Mouse (Mus musculus): ENCODE data around the gene 5830473C10Rik. TPM values are rescaled to one million over a fixed set of nuclear protein-coding genes. Genes with fewer than 3 reads are reported as not detected.

5830473C10Rik gene
- polyA plus RNA-seq, 1 experiment = 0.13 TPM

DNA sequence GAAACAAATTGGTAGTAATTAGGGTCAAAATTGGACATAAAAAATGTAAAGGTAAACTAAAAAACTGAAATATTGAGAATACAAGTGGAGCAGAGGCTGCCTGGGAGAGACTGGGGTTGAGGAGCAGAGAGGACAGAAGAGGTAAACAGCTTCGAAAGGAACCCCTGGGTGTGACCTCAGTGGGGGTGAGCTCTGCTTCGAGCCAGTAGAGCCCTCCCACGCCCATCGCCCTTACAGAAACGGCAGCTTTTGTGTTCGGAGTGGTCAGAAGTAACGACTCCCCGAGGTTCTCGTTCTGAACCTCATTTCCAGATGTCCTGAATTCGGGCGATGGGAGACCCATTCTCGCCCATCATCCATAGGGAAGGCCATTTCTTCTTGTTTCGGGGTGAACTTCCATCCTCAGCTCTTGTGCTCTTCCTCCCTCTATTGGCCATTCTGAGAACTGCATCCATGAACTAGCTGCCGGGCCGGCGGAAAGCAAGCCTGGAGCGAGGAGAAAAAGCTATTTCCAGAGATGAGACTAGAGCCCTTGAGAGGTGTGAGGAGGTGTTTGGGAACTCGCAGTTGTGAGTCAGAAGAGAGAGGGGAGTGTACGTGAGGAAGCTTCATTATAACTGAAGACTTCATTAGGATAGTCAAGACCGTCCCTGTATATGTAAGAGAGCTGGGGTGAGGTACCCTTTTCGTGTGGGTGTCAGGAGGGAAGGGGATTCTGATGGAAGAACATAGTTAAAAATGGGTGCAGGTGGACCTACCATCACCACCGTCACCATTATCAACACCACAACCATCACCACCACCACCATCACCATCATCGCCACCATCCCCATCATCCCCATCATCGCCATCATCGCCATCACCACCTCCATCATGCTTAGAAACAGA, 28.0 kb downstream of the 5830473C10Rik start:
- TF ChIP-seq POLR2A (IDR thresholded peaks at IDR 0.05; ENCODE audit: extremely low read depth, insufficient read depth, low read length) = no peak
- TF ChIP-seq CTCF (IDR thresholded peaks at IDR 0.05; ENCODE audit: extremely low read depth, insufficient read depth, low read length) = peak; percentile 91
- Histone ChIP-seq H3K4me3 (ENCODE audit: insufficient read depth, low read length) (peak overlapping the region; percentile 41), H3K4me1 (ENCODE audit: control insufficient read depth, insufficient read depth, low read length) (no peaks in the 10 kb centered on the region), H3K27ac (ENCODE audit: insufficient read depth, low read length) (no peak overlapping the region)

DNA sequence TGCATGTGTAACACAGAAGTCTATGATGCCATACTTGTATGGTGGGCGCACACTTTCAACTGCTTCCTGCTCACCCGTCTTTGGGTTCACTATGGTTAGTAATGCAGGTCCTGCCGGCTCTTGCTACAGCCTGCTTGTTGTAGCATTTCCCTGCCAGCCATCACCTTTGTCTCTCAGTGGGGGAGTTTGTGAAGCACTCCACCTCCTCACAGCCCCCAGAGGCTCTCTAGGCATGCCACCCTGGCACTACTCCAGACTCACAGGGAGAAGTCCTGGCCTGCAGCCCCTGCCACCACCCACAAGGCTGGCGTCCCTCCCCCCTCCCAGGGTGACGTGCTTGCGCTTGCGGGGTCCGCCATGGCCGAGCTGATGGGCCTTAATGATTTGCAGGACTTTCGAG, 29.8 kb downstream of the 5830473C10Rik start:
- Histone ChIP-seq H3K4me3 (ENCODE audit: insufficient read depth, low read length) (no peak overlapping the region), H3K4me1 (ENCODE audit: control insufficient read depth, insufficient read depth, low read length) (no peaks in the 10 kb centered on the region), H3K27ac (ENCODE audit: insufficient read depth, low read length) (no peak overlapping the region)
- no peak for TF ChIP-seq CTCF (IDR thresholded peaks at IDR 0.05; ENCODE audit: extremely low read depth, insufficient read depth, low read length)
- no peak for TF ChIP-seq POLR2A (IDR thresholded peaks at IDR 0.05; ENCODE audit: extremely low read depth, insufficient read depth, low read length)

DNA sequence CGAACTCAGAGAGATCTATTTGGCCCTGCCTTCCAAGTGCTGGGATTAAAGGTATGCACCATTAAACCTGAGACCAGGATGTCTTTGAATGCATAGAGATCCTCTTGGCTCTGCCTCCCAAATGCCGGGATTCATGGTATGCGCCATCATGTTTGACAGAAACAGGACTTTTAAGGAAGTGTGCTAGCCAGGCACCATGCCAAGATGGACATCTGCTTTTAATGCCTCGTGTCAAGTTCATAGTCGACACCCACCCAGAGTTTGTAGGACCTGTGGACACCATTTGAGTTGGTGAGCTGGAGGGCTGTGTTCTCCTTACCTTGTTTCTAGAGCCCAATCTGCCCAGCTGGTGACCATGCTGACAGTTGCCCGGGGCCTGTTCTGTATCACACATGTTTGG, 31.0 kb downstream of the 5830473C10Rik start:
- TF ChIP-seq CTCF (IDR thresholded peaks at IDR 0.05; ENCODE audit: extremely low read depth, insufficient read depth, low read length) (no peak), POLR2A (IDR thresholded peaks at IDR 0.05; ENCODE audit: extremely low read depth, insufficient read depth, low read length) (no peak)
- Histone ChIP-seq H3K4me1 (ENCODE audit: control insufficient read depth, insufficient read depth, low read length) (no peaks in the 10 kb centered on the region), H3K27ac (ENCODE audit: insufficient read depth, low read length) (no peak overlapping the region), H3K4me3 (ENCODE audit: insufficient read depth, low read length) (no peak overlapping the region)

DNA sequence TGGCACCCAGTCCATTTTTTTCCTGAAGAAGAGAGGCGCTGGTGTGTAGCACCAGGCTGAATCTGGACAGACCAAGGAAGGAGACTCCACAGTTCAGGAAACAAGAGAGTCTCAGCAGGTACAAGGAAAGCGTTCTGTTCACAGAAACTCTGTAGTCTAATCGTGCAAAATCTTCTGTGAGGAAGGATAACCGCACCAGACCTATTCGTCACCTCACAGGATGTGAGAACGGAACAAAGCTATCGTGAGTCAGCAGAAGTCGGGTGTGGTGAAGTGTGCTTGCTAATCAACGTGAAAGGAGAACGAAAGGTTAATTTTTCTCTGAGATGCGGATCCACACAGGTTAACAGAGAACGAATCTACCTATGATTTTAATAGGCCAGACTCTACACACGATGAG, 34.0 kb downstream of the 5830473C10Rik start:
- no peak for TF ChIP-seq POLR2A (IDR thresholded peaks at IDR 0.05; ENCODE audit: extremely low read depth, insufficient read depth, low read length)
- TF ChIP-seq CTCF (IDR thresholded peaks at IDR 0.05; ENCODE audit: extremely low read depth, insufficient read depth, low read length) = no peak
- Histone ChIP-seq H3K27ac (ENCODE audit: insufficient read depth, low read length) (no peak overlapping the region), H3K4me3 (ENCODE audit: insufficient read depth, low read length) (no peak overlapping the region), H3K4me1 (ENCODE audit: control insufficient read depth, insufficient read depth, low read length) (no peaks in the 10 kb centered on the region)

DNA sequence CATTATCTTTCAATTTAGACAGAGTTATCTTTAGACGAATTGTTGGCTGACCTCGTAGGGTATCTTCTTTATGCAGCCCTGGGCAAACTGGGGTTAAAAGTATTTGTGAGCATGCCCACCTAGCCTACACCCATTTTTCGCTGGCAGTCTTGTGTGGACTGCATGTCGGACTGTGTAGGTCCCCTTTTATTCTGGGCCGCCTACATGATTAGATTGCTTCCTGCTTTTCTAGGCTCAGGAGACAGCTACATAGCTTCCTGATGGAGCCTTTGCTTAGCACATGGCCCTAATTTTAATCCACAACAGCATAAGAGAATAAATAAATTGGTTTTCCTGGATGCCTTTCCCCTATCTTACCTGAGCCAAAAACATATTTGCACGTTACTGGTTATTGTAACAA, 35.2 kb downstream of the 5830473C10Rik start:
- TF ChIP-seq POLR2A (IDR thresholded peaks at IDR 0.05; ENCODE audit: extremely low read depth, insufficient read depth, low read length) (no peak), CTCF (IDR thresholded peaks at IDR 0.05; ENCODE audit: extremely low read depth, insufficient read depth, low read length) (no peak)
- H3K27ac ChIP-seq (ENCODE audit: insufficient read depth, low read length) = no peak overlapping the region
- H3K4me1 ChIP-seq (ENCODE audit: control insufficient read depth, insufficient read depth, low read length) = no peaks in the 10 kb centered on the region
- no peak overlapping the region for H3K4me3 ChIP-seq (ENCODE audit: insufficient read depth, low read length)

DNA sequence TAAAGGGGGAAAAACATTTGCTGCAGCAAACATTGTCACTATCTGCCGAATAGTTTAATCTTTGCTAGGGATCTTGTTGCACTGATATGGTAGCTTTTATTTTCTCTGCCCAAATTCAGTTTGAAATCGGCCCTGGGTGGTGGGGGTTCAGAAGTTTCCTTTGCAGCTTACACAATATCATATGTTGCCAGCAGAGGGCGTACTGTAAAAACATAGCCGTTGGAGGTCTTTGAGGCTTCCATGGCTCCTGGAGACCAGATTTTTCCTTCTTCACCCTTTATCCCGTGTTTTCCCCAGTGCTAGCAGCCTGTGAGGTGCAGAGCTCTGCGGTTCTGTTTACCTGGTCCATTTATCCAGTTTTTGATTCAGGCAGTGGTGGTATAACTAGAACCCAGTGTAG, 40.6 kb downstream of the 5830473C10Rik start:
- no peak for TF ChIP-seq POLR2A (IDR thresholded peaks at IDR 0.05; ENCODE audit: extremely low read depth, insufficient read depth, low read length)
- peak; percentile 60 for TF ChIP-seq CTCF (IDR thresholded peaks at IDR 0.05; ENCODE audit: extremely low read depth, insufficient read depth, low read length)
- no peak overlapping the region for H3K4me3 ChIP-seq (ENCODE audit: insufficient read depth, low read length)
- H3K27ac ChIP-seq (ENCODE audit: insufficient read depth, low read length) = no peak overlapping the region
- H3K4me1 ChIP-seq (ENCODE audit: control insufficient read depth, insufficient read depth, low read length) = peaks cover 2% of the 10 kb centered on the region; the same call in 1 of the 2 replicates

DNA sequence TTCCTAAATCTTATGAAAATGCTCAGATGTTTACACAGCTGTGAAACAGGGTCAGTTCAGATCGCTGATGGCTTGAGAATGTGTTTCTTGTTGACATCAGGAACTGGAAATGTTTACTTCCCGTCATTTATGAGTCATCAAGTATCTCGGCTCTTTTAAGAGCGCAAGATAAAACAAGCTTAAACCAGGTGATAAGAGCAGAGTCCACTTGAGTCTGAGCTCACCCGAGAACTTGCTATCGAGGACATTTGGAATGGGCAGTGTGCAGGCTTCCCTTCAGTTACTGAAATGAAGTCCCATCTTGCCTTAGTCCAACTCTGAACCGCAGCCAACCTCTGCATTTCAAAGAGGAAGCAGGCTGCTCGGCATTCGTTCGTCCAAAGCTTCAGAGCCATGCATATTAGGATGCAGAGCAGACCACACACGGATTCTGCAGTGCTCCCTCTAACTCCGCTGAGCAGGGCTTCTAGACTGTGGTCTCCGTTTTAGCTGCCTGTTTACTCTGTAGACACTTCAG, 42.6 kb downstream of the 5830473C10Rik start:
- Histone ChIP-seq H3K4me1 (ENCODE audit: control insufficient read depth, insufficient read depth, low read length) (peaks cover 2% of the 10 kb centered on the region; the same call in 1 of the 2 replicates), H3K4me3 (ENCODE audit: insufficient read depth, low read length) (no peak overlapping the region), H3K27ac (ENCODE audit: insufficient read depth, low read length) (no peak overlapping the region)
- TF ChIP-seq POLR2A (IDR thresholded peaks at IDR 0.05; ENCODE audit: extremely low read depth, insufficient read depth, low read length) = no peak
- TF ChIP-seq CTCF (IDR thresholded peaks at IDR 0.05; ENCODE audit: extremely low read depth, insufficient read depth, low read length) = no peak

DNA sequence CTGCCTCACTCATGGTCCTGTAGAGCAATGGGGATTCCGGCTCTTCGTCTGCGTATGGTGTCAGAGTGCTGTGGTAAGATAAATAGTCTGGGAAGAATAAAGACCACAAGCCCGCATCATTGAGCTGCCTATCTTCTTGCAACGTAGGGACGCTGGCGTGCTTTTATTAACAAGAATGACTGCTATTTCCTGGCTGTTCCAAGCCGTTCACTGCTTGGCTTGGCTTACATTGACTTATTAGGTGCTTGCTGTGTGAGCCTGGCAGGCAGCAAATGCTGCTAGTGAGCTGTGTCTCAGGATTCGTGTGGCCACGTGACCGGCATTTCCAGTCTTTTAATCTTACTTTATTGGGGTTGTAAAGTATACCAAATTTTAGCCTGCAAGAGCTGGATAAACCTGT, 48.0 kb downstream of the 5830473C10Rik start:
- no peak overlapping the region for H3K27ac ChIP-seq (ENCODE audit: insufficient read depth, low read length)
- peaks cover 2% of the 10 kb centered on the region; the same call in 1 of the 2 replicates for H3K4me1 ChIP-seq (ENCODE audit: control insufficient read depth, insufficient read depth, low read length)
- H3K4me3 ChIP-seq (ENCODE audit: insufficient read depth, low read length) = no peak overlapping the region
- TF ChIP-seq POLR2A (IDR thresholded peaks at IDR 0.05; ENCODE audit: extremely low read depth, insufficient read depth, low read length) = no peak
- no peak for TF ChIP-seq CTCF (IDR thresholded peaks at IDR 0.05; ENCODE audit: extremely low read depth, insufficient read depth, low read length)

DNA sequence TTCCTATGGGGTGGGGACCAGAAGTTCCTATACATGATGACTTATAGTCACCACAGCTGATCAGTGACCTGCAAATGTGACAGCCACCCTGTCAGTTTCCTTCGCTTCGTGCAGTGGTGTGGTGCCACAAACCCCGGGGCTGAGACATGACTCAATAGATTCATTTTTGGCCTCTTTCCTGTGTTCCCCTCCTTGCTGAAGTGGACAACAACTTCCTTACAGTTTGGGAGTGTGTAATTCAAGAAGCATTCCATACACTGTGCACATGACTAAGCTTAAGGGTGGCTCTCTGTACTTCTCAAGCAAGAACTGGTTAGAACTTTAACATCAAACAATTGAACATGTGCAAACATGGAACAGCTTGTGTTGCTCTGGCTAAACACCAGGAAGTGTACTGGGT, 50.5 kb downstream of the 5830473C10Rik start:
- no peak overlapping the region for H3K4me3 ChIP-seq (ENCODE audit: insufficient read depth, low read length)
- peaks cover 2% of the 10 kb centered on the region; the same call in 1 of the 2 replicates for H3K4me1 ChIP-seq (ENCODE audit: control insufficient read depth, insufficient read depth, low read length)
- H3K27ac ChIP-seq (ENCODE audit: insufficient read depth, low read length) = no peak overlapping the region
- TF ChIP-seq POLR2A (IDR thresholded peaks at IDR 0.05; ENCODE audit: extremely low read depth, insufficient read depth, low read length) (no peak), CTCF (IDR thresholded peaks at IDR 0.05; ENCODE audit: extremely low read depth, insufficient read depth, low read length) (no peak)
